Mouse (Mus musculus) heart, postnatal 0 days (tissue): ENCODE measurements around the gene Ggt5.

Experiments used
- CTCF ChIP-seq: IDR thresholded peaks from 2 replicates; pipeline ENCODE4 v1.5.1; 2016; ENCODE audit warnings: antibody characterized with exemption, control low read depth, low read depth
- EP300 ChIP-seq: IDR thresholded peaks from 2 replicates; pipeline ENCODE4 v1.6.1; 2016; ENCODE audit warnings: antibody characterized with exemption, low read depth

- TF ChIP-seq EP300 = no peak
- TF ChIP-seq CTCF = no peak
Observed at GRCm38 (mm10) chr10:75568441-75568840, 20.7 kb upstream of the Ggt5 start.
